Mouse (Mus musculus): ENCODE results near the gene Rsl1d1.

GRCm38 (mm10) chr16:11175489-11176207 is 27.5 kb downstream of the Rsl1d1 start:
- TF ChIP-seq CTCF (IDR thresholded peaks at IDR 0.05; ENCODE audit: low read depth) (no peak), EP300 (IDR thresholded peaks at IDR 0.05; ENCODE audit: low read depth) (0 out of 2 replicates have a peak, but pooled peaks have one; percentile 3)

Data from liver, postnatal 0 days (tissue).